Mouse (Mus musculus) frontal cortex, postnatal 25 days (tissue): ENCODE measurements around the gene Jade3.

Experiments
- DNase-seq, 2 experiments: peaks; one replicate each; pipeline ENCODE4 v3.0.0; 2022; ENCODE audit warnings: low spot score in 2 of 2

Jade3 gene

GRCm38 (mm10) chrX:20548011-20548879 is 122.8 kb downstream of the Jade3 start:
- no peak for DNase-seq

GRCm38 (mm10) chrX:20548880-20549440 is 123.5 kb downstream of the Jade3 start:
- no peak for DNase-seq

- no peak for DNase-seq
These were observed 124.0 kb downstream of the Jade3 start, which contains the start of gene Rgn for GRCm38 (mm10) chrX:20549532-20549931. Gene Rgn (plus strand): TSS chrX:20549787.

- DNase-seq, result no peak
These were observed 126.7 kb downstream of the Jade3 start for GRCm38 (mm10) chrX:20552199-20552598.

GRCm38 (mm10) chrX:20561846-20562245 is 136.4 kb downstream of the Jade3 start:
- no peak for DNase-seq

- no peak for DNase-seq
These were observed 138.5 kb downstream of the Jade3 start for GRCm38 (mm10) chrX:20563941-20564340.
